Mouse (Mus musculus): ENCODE measurements around the gene Gli3. TPM values are rescaled to one million over a fixed set of nuclear protein-coding genes. Genes with fewer than 3 reads are reported as not detected.

The Gli3 gene
- polyA plus RNA-seq, 1 experiment from 2014 or later: 1.7 TPM

DNA sequence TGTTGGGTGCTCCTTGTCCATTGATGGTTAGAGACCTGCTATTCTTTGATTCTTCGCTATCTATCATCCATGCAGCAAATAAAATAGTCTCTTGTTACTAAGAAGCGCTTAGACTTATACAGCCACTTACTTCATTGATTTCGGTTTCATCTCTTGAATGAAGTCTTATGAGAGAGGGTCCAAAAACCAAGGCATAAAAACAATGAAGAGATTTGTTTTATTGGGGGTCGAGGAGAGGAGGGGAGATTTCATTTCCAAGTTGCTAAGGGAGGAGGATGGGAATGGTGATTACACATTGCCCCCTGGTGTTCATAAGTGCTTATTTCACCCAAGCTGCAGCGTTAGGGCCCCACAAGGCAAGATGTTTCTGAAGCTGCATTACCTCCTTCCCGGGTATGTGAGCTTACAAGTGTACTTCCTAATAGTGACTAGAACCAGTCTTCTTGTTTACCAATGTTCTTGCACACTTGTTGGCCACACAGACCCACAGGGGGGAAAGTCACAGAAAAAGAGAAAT lies 299.9 kb downstream of the Gli3 start:
- no peak overlapping the region for H3K27ac ChIP-seq
- no peak overlapping the region for H3K9ac ChIP-seq
- no peaks in the 10 kb centered on the region; the same call in 1 of the 2 replicates for H3K27me3 ChIP-seq (replicated peaks)
- H3K4me1 ChIP-seq: peaks cover 14% of the 10 kb centered on the region
- H3K36me3 ChIP-seq: no peaks in the 10 kb centered on the region
- no peak for ATAC-seq
- H3K4me2 ChIP-seq: no peak overlapping the region
- H3K4me3 ChIP-seq: no peak overlapping the region
- 36% methylated on average over 6 of the region's 6 CpGs for WGBS (ENCODE audit: insufficient replicate concordance)
- no peaks in the 10 kb centered on the region for H3K9me3 ChIP-seq (replicated peaks)

DNA sequence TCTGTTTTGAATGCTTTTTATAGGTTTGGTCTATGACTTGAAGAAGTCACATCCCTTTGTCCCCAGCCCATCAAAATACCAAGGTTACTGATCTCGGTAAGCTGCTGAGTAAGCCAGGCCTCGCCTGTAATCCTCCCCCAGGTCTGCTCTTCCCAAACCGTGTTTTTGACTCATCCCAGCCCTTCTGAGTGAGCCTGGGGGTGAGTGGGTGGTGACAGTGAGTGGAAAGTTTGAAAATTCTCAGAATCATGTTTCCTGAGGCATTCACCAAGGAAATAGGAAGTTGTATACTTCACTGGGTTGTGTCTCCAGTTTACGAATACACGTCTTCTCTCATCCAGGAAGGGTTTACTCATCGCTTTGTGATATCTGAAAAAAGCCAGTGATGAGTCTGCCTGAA lies 314.6 kb downstream of the Gli3 start:
- no peak overlapping the region for H3K27ac ChIP-seq
- H3K27me3 ChIP-seq (replicated peaks): no peaks in the 10 kb centered on the region
- H3K9me3 ChIP-seq (replicated peaks): no peaks in the 10 kb centered on the region
- no peak overlapping the region for H3K9ac ChIP-seq
- H3K4me2 ChIP-seq: no peak overlapping the region
- ATAC-seq: no peak
- WGBS (ENCODE audit: insufficient replicate concordance): 58% methylated on average over 6 of the region's 6 CpGs
- no peaks in the 10 kb centered on the region for H3K36me3 ChIP-seq
- no peak overlapping the region for H3K4me3 ChIP-seq
- H3K4me1 ChIP-seq: no peaks in the 10 kb centered on the region
